ENCODE assay signal across 8 mouse cellular contexts in genomic region chr10:58813801-58814191, GRCm38 (mm10). TPM values are rescaled to one million over a fixed set of nuclear protein-coding genes. Genes with fewer than 3 reads are reported as not detected.
DNase-seq lines count a peak whose midpoint lies in the region; ATAC-seq and TF ChIP-seq lines count a peak whose summit lies in the region.

No protein-coding gene starts in this region.

- TF ChIP-seq CTCF in kidney, adult 2 months (conservative IDR thresholded peaks at IDR 0.05; ENCODE audit: insufficient read depth, insufficient read length, low read depth, low read length) = no peak
- no peak; the same call in 1 of the 2 replicates for TF ChIP-seq CTCF in stomach, postnatal 0 days (IDR thresholded peaks at IDR 0.05; ENCODE audit: low read depth)

- no peak for DNase-seq in kidney, adult 2 months
- DNase-seq in kidney, adult 8-10 months = no peak
- DNase-seq in brain, adult 2 months (ENCODE audit: low read depth, low spot score) = peak; percentile 53
- DNase-seq in kidney, postnatal 10 days = peak; percentile 9
- peak; percentile 15 for DNase-seq in stomach, postnatal 0 days (ENCODE audit: low spot score)
- no peak for DNase-seq in urinary bladder, postnatal 10 days (ENCODE audit: low spot score)

- peak overlapping the region; percentile 39; the same call in 1 of the 2 replicates for H3K4me3 ChIP-seq in kidney, adult 2 months (ENCODE audit: insufficient read depth, low read depth, low read length)
- H3K4me3 ChIP-seq in forebrain, embryonic 15.5 days = peak overlapping the region; percentile 67
- peak overlapping the region; percentile 60 for H3K4me3 ChIP-seq in midbrain, embryonic 12.5 days
- H3K4me3 ChIP-seq in stomach, postnatal 0 days (ENCODE audit: low read depth, low read length) = peak overlapping the region; percentile 66

- 0 out of 2 replicates have a peak, but pooled peaks cover 4% of the 10 kb centered on the region for H3K27me3 ChIP-seq in kidney, adult 2 months (replicated peaks; ENCODE audit: control insufficient read depth, insufficient read depth, low read length)
- H3K27me3 ChIP-seq in forebrain, embryonic 15.5 days = peaks cover 4% of the 10 kb centered on the region; the same call in 1 of the 2 replicates
- H3K27me3 ChIP-seq in midbrain, embryonic 12.5 days = peaks cover 41% of the 10 kb centered on the region
- H3K27me3 ChIP-seq in stomach, postnatal 0 days (ENCODE audit: control insufficient read depth, insufficient read depth, low read length) = peaks cover 5% of the 10 kb centered on the region; the same call in 1 of the 2 replicates

- no peaks in the 10 kb centered on the region for H3K4me1 ChIP-seq in kidney, adult 2 months (ENCODE audit: control insufficient read depth, insufficient read depth, low read length)
- H3K4me1 ChIP-seq in forebrain, embryonic 15.5 days = peaks cover 44% of the 10 kb centered on the region
- peaks cover 17% of the 10 kb centered on the region; the same call in 1 of the 2 replicates for H3K4me1 ChIP-seq in midbrain, embryonic 12.5 days
- H3K4me1 ChIP-seq in stomach, postnatal 0 days (replicated peaks; ENCODE audit: control insufficient read depth, insufficient read depth) = no peaks in the 10 kb centered on the region

- TF ChIP-seq POLR2A in kidney, adult 2 months (IDR thresholded peaks at IDR 0.05; ENCODE audit: low read depth, low read length) = no peak

- TF ChIP-seq EP300 in stomach, postnatal 0 days (optimal IDR thresholded peaks at IDR 0.05) = no peak

- no peaks in the 10 kb centered on the region for H3K9me3 ChIP-seq in forebrain, embryonic 15.5 days
- no peaks in the 10 kb centered on the region for H3K9me3 ChIP-seq in midbrain, embryonic 12.5 days
- no peaks in the 10 kb centered on the region for H3K9me3 ChIP-seq in stomach, postnatal 0 days (ENCODE audit: control insufficient read depth, low read length)

- no peaks in the 10 kb centered on the region for H3K36me3 ChIP-seq in kidney, adult 2 months (ENCODE audit: control insufficient read depth, insufficient read depth, low read length)
- H3K36me3 ChIP-seq in forebrain, embryonic 15.5 days = no peaks in the 10 kb centered on the region
- H3K36me3 ChIP-seq in midbrain, embryonic 12.5 days = no peaks in the 10 kb centered on the region
- H3K36me3 ChIP-seq in stomach, postnatal 0 days (ENCODE audit: control insufficient read depth, insufficient read depth, low read length) = no peaks in the 10 kb centered on the region

- WGBS in kidney, adult 2 months = 2% methylated on average over 35 of the region's 35 CpGs
- WGBS in forebrain, embryonic 15.5 days = under 1% methylated on average over 35 of the region's 35 CpGs
- 1% methylated on average over 35 of the region's 35 CpGs for WGBS in midbrain, embryonic 12.5 days
- 3% methylated on average over 35 of the region's 35 CpGs for WGBS in stomach, postnatal 0 days

- peak; percentile 47 for ATAC-seq in forebrain, embryonic 15.5 days (replicated peaks)
- peak; percentile 31; the same call in 1 of the 2 replicates for ATAC-seq in midbrain, embryonic 12.5 days (ENCODE audit: low FRiP score, low read depth)
- ATAC-seq in stomach, postnatal 0 days (ENCODE audit: low FRiP score, low TSS enrichment) = no peak; the same call in 1 of the 2 replicates

- no peak overlapping the region for H3K27ac ChIP-seq in kidney, adult 2 months (ENCODE audit: insufficient read depth, low read depth, low read length)
- peak overlapping the region; percentile 95 for H3K27ac ChIP-seq in forebrain, embryonic 15.5 days (replicated peaks)
- no peak overlapping the region for H3K27ac ChIP-seq in midbrain, embryonic 12.5 days (replicated peaks)
- no peak overlapping the region for H3K27ac ChIP-seq in stomach, postnatal 0 days (replicated peaks)

- H3K4me2 ChIP-seq in forebrain, embryonic 15.5 days (replicated peaks) = peak overlapping the region; percentile 97
- H3K4me2 ChIP-seq in midbrain, embryonic 12.5 days (replicated peaks) = peak overlapping the region; percentile 100
- H3K4me2 ChIP-seq in stomach, postnatal 0 days (replicated peaks; ENCODE audit: low read depth) = peak overlapping the region; percentile 99

- H3K9ac ChIP-seq in forebrain, embryonic 15.5 days (replicated peaks) = peak overlapping the region; percentile 65
- H3K9ac ChIP-seq in midbrain, embryonic 12.5 days (replicated peaks) = peak overlapping the region; percentile 46
- peak overlapping the region; percentile 54 for H3K9ac ChIP-seq in stomach, postnatal 0 days (ENCODE audit: low read length)

RNA-seq across cellular contexts. Expression of gene Sh3rf3, which starts 0.6 kb away (rescaled TPM):
- 0.22 and 0.43 TPM in 2 replicates for polyA plus RNA-seq in kidney, adult 2 months (2012; rRNA removed)
- polyA plus RNA-seq in forebrain, embryonic 15.5 days (2015; fragmentation: Nextera tagmentation; extraction: Ambion mirVana) = 12.5 and 13.1 TPM in 2 replicates
- polyA plus RNA-seq in midbrain, embryonic 12.5 days (2016; fragmentation: Nextera tagmentation; extraction: Ambion mirVana) = 0.97 and 1.7 TPM in 2 replicates
- 0.33 and 0.45 TPM in 2 replicates for polyA plus RNA-seq in stomach, postnatal 0 days (2015; fragmentation: Nextera tagmentation; extraction: Ambion mirVana)

Comparison
In these comparisons a context has a peak if more than half of its experiments do, and no peak if none do; other contexts are left out.
1. DNase-seq: peak in brain, adult 2 months (single experiment), kidney, postnatal 10 days (single experiment) and stomach, postnatal 0 days (single experiment); none in kidney, adult 2 months (single experiment), kidney, adult 8-10 months (0 of 2) and urinary bladder, postnatal 10 days (single experiment).
2. Peak in every context shown above with its lines, with median percentiles within 50 percentile points of each other: H3K4me3 ChIP-seq, H3K4me2 ChIP-seq and H3K9ac ChIP-seq.